Mouse (Mus musculus): ENCODE data around the gene C77080.

The C77080 gene

DNA sequence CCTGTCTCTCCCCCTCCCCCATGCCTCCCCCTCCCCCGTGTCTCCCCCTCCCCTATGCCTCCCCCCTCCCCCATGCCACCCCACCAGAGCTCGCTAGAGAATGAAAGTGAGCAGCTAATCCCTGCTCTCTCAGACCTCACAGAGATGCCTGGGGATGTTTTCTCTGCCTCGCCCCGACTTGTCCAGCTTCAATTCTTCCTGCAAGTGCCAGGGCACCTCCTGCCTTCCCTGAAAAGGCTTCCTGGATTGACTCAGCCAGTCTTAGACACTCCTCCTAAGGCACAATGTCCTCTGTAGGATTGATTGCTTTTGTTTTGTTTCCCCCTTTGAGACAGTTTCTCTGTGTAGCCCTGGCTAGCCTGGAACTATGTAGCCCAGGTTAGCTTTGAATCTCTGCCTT, at the start of gene C77080:
C77080 (minus strand) TSS at position 209 of the 400 bp plus-strand sequence.
- DNase-seq (ENCODE audit: low read depth, low spot score), result no peak

DNA sequence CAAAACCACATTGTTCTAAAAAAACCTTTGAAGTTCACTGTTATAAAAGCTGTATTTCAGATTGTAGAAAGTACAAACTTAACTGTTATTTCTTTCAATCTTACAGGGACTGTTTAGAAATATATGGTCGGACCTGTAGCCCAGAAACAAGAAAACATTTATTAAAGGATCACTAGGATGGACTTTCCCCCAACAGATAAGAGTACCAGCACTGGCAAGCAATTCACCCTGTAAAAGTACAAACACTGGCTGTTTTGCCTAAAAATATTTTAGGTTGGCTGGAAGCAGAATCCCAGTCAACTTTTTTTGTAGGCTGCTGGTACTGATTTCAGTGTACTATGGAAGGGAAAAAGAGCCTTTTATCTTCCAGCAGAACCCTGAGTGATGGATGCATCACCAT, 46.7 kb upstream of the C77080 start:
- DNase-seq (ENCODE audit: low read depth, low spot score), result no peak

DNA sequence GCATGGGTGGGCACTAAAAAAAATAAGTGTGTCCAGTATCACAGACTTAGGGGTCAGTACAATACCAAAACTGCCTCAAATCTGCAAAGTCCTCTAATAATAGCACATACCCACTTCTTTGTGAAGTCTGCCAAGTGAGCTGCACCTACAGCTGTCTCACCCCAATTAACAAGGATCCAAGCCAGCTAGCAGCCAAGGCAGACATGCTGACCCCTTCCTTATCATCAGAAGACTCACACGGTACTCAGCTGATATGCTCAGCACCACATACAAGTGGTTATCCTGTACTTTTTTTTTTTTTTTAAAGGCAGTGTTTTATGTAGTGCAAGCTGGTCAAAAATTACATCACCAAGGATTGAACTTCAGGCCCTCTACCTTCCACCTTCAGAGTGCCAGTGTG, 43.1 kb upstream of the C77080 start:
- no peak for DNase-seq (ENCODE audit: low read depth, low spot score)

DNA sequence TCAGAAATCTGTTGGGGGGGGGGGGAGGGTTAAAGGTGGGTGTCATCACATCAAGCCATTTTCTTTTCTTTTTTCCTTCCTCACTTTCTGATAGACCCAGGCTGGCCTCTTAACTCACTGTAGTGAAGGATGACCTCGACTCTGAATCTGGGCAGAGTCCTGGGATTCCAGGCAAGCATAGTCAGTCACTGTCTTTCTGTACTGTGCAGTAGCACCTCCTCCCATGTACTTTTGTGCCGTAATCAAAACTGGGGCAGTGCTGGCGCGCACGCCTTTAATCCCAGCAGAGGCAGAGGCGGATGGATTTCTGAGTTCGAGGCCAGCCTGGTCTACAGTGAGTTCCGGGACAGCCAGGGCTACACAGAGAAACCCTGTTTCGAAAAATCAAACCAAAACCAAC, 42.6 kb upstream of the C77080 start:
- no peak for DNase-seq (ENCODE audit: low read depth, low spot score)

DNA sequence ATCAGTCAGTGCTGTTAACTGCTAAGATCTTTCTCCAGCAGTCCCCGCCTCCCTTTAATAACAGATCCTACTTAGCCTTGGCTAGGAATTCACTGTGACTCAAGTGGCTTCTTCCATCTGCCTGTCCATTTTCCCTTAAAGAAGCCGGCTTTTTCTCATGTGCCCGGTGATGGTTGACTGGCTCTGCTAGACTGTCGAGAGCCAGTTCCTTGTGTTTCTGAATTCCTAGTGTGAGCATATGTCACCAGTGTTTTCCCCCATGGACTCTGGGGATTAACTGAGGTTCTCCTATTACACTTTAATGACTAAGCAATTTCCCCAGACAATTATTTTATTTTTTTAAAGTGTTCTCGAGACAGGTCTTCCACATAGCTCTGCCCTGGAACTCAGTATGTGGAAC, 42.2 kb upstream of the C77080 start:
- DNase-seq (ENCODE audit: low read depth, low spot score), result no peak

DNA sequence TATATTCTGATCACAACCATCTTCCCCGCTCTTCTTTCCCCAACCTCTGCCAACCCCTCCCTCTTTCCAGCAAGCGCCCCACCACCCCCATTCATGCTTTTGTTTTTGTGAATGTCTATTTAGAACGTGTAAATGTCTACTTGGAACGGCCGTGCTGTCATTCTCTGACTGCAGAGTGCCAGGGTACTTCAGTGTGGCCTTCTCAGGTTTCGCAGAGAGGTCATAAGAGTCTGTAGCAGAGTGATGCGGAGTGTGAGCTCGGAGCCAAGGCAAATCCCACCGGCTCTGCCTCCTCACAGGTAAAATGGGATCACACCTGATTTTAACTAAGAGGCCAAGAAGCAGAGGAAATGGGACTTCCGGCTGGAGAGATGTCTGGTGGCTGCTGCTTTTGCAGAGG, 37.9 kb upstream of the C77080 start:
- DNase-seq (ENCODE audit: low read depth, low spot score), result no peak

DNA sequence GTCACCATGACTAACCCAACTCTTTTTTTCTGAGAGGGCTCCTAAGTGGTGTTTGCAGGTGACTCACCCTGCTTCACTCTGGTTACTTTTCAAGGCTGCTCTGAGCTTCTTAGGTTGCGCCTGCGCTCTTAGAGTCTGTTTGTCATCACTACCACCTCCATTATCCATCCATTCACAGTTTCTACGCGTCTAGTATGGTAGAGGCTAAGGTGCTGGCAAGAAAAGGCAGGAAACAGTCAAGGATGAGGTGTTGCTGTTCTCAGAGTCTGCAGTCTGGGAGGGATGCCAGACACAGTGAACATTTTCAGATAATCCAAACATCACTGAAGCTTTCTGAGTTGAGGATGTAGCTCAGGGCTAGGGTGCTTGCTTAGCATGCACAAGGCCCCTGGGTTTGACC, 36.5 kb upstream of the C77080 start:
- DNase-seq (ENCODE audit: low read depth, low spot score), result no peak

DNA sequence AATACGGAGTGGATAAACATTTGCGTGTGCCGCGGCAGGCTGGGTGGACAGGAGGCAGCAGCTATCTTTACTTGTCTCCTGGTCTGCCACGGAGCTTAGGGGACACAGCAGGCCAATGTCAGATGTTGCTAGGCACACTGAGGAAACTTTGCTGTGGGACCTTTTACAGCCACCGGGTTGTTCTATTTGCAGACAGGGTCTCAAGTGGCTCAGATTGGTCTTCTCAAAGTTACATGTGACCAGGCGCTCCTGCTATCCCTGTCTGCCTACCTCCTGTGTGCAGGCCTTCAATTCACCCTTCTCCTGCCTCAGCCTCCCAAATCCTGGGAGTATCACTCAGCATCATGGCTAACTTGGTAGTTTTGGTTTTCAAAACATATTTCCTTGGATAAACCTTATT, 34.9 kb upstream of the C77080 start:
- no peak for DNase-seq (ENCODE audit: low read depth, low spot score)

DNA sequence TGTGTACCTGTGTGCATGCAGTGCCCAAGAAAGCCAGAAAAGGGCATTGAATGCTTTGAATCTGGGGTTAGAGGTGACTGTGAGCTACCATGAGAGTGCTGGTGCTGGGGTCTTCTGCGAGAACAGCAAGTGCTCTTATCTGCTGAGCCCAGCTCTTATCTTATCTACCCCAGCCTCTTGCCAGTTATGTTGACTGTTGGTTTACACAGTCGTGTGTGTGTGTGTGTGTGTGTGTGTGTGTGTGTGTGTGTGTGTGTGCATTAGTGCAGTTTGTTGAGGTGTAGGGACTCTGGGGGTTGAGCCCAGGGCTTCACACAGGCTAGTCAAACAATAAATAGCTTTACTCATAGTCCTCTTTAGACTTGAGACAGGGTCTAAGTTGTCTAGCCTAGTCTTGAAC, 34.0 kb upstream of the C77080 start:
- DNase-seq (ENCODE audit: low read depth, low spot score), result no peak

DNA sequence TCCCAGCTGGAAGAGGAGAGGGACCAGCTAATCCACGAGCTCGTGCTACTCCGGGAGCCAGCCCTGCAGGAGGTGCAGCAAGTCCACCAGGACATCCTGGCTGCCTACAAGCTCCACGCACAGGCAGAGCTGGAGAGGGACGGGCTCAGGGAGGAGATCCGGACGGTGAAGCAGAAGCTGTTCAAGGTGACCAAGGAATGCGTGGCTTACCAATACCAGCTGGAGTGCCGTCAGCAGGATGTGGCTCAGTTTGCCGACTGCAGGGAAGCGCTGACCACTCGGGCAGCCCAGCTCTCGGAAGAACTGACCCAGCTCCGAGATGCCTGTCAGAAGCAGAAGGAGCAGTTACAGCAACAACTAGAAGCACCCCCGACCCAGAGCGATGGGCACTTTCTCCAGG, 32.5 kb upstream of the C77080 start:
- no peak for DNase-seq (ENCODE audit: low read depth, low spot score)

DNA sequence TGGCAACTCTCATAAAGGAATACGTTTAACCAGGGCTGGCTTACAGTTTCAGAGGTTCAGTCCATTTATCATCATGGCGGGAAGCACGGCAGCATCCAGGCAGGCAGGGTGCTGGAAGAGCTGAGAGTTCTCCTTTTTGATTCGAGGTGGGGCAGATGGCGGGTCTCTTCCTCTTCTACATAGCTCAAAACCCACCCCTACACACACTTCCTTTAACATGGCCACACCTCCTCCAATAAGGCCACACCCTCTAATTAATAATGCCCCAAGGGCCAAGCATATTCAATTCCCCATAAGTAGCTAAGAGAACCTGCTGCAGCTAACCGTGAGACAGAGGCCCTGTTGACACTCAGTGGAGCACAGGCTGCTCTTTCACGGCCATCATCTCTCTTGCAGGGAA, 31.6 kb upstream of the C77080 start:
- peak; percentile 34 for DNase-seq (ENCODE audit: low read depth, low spot score)

DNA sequence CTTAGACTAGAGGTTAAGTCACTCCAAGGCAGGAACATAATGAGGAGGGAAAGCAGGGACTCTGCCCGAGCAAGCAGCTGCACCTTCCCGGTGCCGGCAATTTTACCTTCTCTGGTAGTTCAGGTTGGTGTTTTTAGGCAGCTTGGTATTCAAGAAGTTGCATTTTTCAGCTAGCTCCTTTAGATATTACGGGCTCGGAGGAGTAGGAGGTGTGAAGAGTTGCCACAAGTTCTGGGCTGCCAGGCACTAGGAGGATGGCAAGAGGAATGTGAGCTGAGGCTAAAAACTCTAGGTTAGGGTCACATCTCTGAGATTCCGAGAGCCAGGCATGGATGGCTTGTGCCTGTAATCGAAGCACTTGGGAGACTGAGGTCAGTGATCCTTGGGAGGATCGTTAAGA, 28.5 kb upstream of the C77080 start:
- DNase-seq (ENCODE audit: low read depth, low spot score), result no peak

DNA sequence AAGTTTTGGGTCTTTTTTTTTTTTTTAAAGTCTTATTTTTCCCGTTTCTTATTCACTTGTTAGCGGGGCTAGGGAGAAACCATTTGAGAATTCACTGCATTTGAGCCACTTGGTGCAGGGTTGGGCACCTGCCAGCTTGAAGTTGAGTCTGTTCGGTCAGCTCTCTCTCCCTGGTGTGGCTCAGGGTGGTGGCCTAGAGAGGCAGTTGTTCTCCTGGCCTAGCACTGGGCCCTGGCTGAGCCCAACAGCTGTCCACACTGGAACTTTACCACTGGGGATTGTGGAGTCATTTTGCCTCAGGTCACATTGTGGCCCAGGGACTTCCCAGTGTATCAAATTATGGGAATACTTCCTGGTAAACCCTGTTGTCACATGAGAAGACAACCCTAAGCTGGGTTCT, 26.9 kb upstream of the C77080 start:
- no peak for DNase-seq (ENCODE audit: low read depth, low spot score)

DNA sequence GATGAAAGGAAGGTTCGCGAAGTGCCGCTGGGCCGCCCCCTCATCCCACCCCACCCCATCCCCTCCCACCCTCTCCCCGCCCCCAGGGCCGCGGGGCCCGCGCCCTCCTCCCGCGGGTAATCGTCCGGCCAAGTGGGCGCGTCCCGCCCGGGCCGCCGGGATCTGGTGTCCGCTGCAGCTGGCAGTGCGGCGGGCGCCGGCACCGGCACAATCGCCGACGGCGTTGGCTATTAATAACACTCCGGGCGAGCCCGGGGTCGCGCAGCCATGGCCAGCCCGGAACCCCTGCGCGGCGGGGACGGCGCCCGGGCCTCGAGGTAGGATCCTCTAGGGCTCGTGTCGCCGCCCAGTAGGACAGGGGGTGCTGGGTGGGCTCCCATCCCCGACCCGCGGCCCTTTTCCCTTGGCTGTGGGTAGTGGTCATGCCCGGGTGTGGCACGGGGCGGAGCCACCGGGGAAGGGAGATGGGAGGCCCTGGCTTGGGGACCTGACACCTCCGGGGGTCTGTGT, 26.3 kb upstream of the C77080 start, which contains the start of gene Sync:
Sync (plus strand) TSS at position 146 of the 510 bp plus-strand sequence.
- DNase-seq (ENCODE audit: low read depth, low spot score), result no peak

DNA sequence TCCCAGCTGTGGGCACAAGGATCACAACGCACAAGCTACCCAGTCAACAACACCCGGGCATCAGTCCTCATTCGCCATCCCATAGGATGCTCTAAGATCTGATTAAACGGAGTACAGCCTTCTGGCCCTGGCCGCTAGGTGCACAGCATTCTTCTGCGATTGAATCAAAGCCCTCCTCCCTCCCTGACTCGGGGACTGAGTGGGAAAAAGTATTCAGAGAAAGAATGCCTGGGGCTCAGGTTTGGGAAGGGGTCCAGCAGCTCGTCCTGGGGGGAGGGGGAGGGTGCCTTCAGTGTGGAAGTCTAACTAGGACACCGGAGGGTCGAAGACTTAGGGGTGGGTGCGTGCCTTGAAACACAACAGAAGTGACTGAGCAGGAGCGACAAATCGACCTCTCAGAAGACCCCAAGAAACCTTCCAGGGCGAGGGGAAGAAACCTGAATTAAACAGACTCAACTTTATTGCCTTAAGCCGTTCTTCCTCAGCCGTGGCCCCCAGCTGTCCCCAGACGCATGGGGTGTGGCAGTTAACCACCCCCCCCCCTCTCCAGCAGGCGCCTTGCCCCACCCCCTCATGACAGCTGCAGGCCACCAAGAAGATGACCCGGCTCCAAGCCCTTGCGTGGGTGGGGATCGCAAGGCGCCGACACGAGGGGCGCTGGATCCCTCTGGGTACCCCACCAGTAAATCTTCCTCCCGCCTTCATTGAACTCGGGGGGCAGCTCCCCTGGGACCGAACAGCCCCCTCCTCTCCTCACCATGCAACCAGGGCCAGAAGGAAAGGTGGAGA, 25.7 kb upstream of the C77080 start:
- DNase-seq (ENCODE audit: low read depth, low spot score), result peak; percentile 29

DNA sequence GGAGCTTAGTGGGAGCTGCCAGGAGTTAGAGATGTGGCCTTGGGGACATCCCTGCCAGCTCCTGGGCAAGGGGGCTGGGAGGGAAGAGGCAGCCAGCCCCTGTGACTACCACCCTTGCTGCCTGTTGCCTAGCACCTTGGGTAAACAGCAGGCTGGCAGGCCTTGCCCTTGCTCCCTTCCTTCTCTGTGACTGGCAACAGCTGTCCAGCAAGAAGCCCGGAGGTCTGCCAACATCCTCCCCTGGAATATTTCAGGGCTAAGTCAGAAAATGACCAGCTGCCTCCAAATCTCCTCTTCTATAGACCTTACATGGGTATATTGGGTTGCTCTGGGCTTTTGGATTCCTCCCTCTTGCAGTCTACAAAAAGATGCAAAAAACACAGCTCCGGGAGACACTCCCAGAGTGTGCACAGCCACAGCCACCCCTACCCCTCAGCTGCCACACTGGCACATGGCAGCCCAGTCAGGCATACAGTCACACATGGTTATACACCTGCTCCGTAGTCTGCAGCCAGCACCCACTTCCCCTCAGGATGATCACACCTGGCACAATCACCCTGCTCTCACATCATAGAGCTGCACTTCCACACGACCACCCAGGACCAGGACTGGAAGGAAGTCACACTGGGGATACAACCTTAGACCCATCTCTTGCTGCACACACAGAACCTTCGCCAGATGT, 24.9 kb upstream of the C77080 start:
- DNase-seq (ENCODE audit: low read depth, low spot score), result peak; percentile 43

DNA sequence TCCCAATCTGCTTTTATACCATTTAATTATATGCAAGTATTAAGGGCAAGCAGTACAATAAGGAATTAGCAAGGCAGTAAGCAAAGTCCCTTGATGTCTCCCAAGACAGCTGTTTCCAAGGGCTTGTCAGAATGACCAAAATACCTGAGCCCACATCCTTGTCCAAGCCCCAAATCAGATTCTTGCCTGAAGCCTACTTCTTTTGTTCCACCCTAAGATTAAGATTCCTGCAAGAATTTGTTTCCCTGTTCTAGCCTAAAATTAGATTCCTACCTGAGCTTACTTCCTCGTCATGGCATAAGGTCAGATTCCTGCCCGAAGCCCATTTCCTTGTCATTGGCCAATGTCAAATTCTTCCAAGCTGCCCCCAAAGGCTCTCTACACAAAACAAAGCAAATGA, 23.5 kb upstream of the C77080 start:
- DNase-seq (ENCODE audit: low read depth, low spot score), result no peak

DNA sequence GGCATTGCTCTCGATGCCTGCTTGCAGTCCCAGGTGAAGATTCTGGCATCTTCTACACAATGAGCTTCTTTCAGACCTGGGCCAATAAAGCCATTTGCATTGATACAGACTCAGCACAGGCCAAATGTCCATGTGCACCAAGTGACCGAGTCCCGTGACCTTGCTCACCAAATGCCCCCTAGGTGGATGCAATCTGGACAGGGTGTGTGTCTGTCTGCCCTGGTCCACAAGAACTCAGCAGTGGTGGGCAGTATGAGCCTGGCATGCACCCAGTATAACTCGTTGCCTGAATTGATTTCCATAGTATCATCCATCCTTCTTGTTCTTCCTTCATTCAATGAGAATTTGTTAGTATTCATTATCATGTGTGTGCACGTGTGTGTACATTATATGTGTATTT, 22.0 kb upstream of the C77080 start:
- no peak for DNase-seq (ENCODE audit: low read depth, low spot score)

DNA sequence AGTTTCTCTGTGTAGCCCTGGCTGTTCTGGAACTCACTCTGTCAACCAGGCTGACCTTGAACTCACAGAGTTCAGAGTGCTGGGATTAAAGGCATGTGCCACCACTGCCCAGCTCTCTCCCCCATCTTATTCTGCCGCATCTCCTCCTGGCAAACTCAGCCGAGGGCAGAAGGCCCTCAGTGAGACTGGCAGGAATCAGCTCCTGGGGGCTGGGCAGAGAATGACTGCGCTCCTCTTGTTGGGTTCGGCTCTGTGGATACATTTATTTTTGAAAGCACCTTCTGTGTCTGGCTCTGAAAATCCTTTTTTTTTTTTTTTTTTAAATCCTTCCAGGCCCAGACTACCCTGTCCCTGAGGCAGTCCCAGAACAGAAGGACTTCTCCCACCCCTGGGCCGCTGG, 21.6 kb upstream of the C77080 start:
- no peak for DNase-seq (ENCODE audit: low read depth, low spot score)

DNA sequence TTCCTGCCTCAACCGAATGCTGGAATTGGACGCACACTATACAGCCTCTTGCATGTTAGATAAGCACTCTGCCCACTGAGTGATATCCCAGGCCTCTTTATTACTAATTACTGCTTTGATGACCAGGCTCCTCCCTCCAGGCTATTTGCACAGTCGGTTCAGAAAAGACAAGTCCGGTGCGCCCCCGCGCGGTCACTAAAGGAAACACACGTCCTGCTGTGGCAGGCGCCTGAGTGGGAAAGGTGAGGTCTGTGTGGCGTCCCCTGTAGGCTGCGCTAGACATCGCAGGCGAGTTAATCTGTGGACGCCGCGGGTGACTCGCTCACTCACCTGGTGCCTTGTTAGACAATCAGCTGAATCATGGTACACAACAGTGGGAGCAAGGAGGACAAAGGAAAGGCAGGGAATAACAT, 15.3 kb upstream of the C77080 start:
- peak; percentile 91 for DNase-seq (ENCODE audit: low read depth, low spot score)

DNA sequence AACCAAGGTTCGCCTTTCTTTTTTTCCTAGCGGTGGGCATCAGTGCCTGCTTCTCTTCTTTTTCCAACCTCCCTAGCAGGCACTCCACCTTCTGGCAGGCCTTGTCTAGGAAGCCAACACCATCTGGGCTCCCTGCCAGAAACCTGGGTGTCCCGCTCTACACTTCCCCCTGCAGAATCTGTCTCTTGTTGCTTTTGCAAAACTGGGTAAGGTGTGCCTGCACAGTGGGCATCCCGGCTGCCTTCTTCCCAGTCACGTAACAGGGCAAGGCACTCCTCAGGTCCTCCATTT, 11.5 kb upstream of the C77080 start:
- DNase-seq (ENCODE audit: low read depth, low spot score), result no peak

DNA sequence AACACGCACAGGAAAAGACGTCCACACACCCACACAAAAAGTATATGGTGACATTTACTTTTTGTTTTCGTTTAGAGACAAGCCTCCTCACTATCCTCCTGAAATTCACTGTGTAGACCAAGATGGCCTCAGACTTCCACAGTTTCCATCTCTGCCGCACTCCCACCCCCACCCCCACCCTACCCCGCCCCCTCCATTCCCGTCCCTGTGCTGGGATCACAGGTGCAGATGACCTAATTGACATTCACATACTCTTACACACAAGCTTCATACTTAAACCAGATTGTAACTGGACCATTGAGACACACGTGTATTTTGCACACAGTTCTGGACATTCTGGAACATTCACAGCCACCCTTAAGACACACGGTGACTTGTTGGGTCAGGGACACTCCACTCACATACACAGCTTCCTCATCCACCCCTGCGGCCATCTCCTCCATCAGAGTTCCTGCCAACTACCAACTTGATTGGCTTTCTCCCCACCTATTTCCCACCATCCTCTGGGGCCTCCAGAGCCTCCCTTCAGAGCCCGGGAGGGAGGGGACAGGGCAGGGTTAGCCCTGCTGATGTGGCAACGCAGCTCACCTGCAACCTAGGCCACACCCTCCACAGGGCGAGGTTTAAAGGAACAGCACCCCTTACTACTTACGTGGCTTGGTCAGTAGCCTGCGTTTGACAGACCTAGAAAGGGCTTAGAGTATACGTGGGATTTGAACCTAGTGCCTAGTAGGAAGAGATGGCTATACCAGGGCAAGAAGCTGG, 11.0 kb upstream of the C77080 start:
- peak; percentile 82 for DNase-seq (ENCODE audit: low read depth, low spot score)

DNA sequence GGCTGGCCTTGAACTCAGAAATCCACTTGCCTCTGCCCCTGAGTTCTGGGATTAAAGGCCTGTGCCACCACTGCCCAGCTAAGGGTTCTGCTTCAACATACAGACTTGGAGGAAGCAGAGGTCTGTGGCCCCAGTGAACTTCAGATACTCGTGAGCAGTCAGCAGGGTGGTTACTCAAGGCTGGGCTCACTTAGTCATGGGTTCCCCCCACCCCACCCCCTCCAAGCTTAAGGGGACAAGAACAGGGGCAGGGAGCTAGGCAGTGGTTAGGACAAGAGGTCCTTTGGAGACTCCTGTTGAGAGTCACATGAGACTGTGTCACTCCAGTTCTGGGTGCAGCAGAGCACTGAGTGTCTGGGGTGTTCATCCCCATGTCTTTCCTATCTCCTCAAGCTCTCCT, 7.5 kb upstream of the C77080 start:
- no peak for DNase-seq (ENCODE audit: low read depth, low spot score)
